Mouse (Mus musculus): Measurements from ENCODE around the gene Pptc7. TPM values are rescaled to one million over a fixed set of nuclear protein-coding genes. Genes with fewer than 3 reads are reported as not detected.
A peak's percentile ranks its signal among the peaks of the same experiment; 100 is the strongest.

Gene Pptc7
- polyA plus RNA-seq, 1 experiment from 2014 or later = 8.3 TPM

GRCm38 (mm10) chr5:122330269-122330668 is 46.1 kb downstream of the Pptc7 start:
- Histone ChIP-seq H3K36me3 (replicated peaks) (peaks cover 23% of the 10 kb centered on the region), H3K4me1 (no peaks in the 10 kb centered on the region), H3K27ac (no peak overlapping the region), H3K9me3 (no peaks in the 10 kb centered on the region), H3K27me3 (ENCODE audit: poor library complexity, severe bottlenecking) (no peaks in the 10 kb centered on the region), H3K4me3 (no peak overlapping the region)
- WGBS = 94% methylated on average over 4 of the region's 4 CpGs
- no peak for DNase-seq (ENCODE audit: extremely low spot score, low spot score)

- H3K27me3 ChIP-seq (ENCODE audit: poor library complexity, severe bottlenecking) = no peaks in the 10 kb centered on the region
- H3K4me3 ChIP-seq = no peak overlapping the region
- H3K4me1 ChIP-seq = no peaks in the 10 kb centered on the region
- no peaks in the 10 kb centered on the region for H3K9me3 ChIP-seq
- no peaks in the 10 kb centered on the region for H3K36me3 ChIP-seq (replicated peaks)
- no peak for DNase-seq (ENCODE audit: extremely low spot score, low spot score)
- WGBS = 76% methylated on average over 3 of the region's 3 CpGs
- no peak overlapping the region for H3K27ac ChIP-seq
These were observed 50.5 kb downstream of the Pptc7 start for GRCm38 (mm10) chr5:122334682-122335081.

- 90% methylated on average over 7 of the region's 7 CpGs for WGBS
These were observed 52.6 kb downstream of the Pptc7 start for GRCm38 (mm10) chr5:122336554-122337294.

GRCm38 (mm10) chr5:122342874-122343273 is 58.7 kb downstream of the Pptc7 start:
- 91% methylated on average over 1 of the region's 1 CpGs for WGBS
- H3K4me1 ChIP-seq = no peaks in the 10 kb centered on the region
- H3K9me3 ChIP-seq = no peaks in the 10 kb centered on the region; the same call in 1 of the 2 replicates
- DNase-seq (ENCODE audit: extremely low spot score, low spot score) = no peak
- H3K27ac ChIP-seq = no peak overlapping the region
- H3K4me3 ChIP-seq = no peak overlapping the region
- no peaks in the 10 kb centered on the region for H3K27me3 ChIP-seq (ENCODE audit: poor library complexity, severe bottlenecking)
- no peaks in the 10 kb centered on the region for H3K36me3 ChIP-seq (replicated peaks)

More at GRCm38 (mm10) chr5:122336554-122337294, 52.6 kb downstream of the Pptc7 start:
- Histone ChIP-seq H3K27ac (no peak overlapping the region), H3K9me3 (no peaks in the 10 kb centered on the region), H3K27me3 (ENCODE audit: poor library complexity, severe bottlenecking) (no peaks in the 10 kb centered on the region), H3K36me3 (replicated peaks) (no peaks in the 10 kb centered on the region), H3K4me1 (no peaks in the 10 kb centered on the region), H3K4me3 (no peak overlapping the region)
- no peak for DNase-seq (ENCODE audit: extremely low spot score, low spot score)

- Histone ChIP-seq H3K4me3 (no peak overlapping the region), H3K4me1 (no peaks in the 10 kb centered on the region), H3K36me3 (replicated peaks) (no peaks in the 10 kb centered on the region), H3K27ac (no peak overlapping the region), H3K9me3 (no peaks in the 10 kb centered on the region; the same call in 1 of the 2 replicates), H3K27me3 (ENCODE audit: poor library complexity, severe bottlenecking) (no peaks in the 10 kb centered on the region)
- WGBS = 63% methylated on average over 7 of the region's 7 CpGs
- DNase-seq (ENCODE audit: extremely low spot score, low spot score) = no peak
These were observed 59.6 kb downstream of the Pptc7 start for GRCm38 (mm10) chr5:122343768-122344167.

- Histone ChIP-seq H3K4me1 (no peaks in the 10 kb centered on the region), H3K4me3 (no peak overlapping the region), H3K27ac (no peak overlapping the region), H3K36me3 (replicated peaks) (no peaks in the 10 kb centered on the region), H3K27me3 (ENCODE audit: poor library complexity, severe bottlenecking) (no peaks in the 10 kb centered on the region), H3K9me3 (no peaks in the 10 kb centered on the region; the same call in 1 of the 2 replicates)
- peak; percentile 77 for DNase-seq (ENCODE audit: extremely low spot score, low spot score)
- WGBS = 11% methylated on average over 5 of the region's 5 CpGs
These were observed 60.1 kb downstream of the Pptc7 start for GRCm38 (mm10) chr5:122344260-122344659.

- DNase-seq (ENCODE audit: extremely low spot score, low spot score) = no peak
- WGBS = 75% methylated on average over 4 of the region's 4 CpGs
- H3K27me3 ChIP-seq (ENCODE audit: poor library complexity, severe bottlenecking) = no peaks in the 10 kb centered on the region
- no peaks in the 10 kb centered on the region for H3K36me3 ChIP-seq (replicated peaks)
- no peak overlapping the region for H3K4me3 ChIP-seq
- no peak overlapping the region for H3K27ac ChIP-seq
- H3K4me1 ChIP-seq = no peaks in the 10 kb centered on the region
- no peaks in the 10 kb centered on the region; the same call in 1 of the 2 replicates for H3K9me3 ChIP-seq
These were observed 61.6 kb downstream of the Pptc7 start for GRCm38 (mm10) chr5:122345777-122346176.

GRCm38 (mm10) chr5:122353807-122354491 is 69.8 kb downstream of the Pptc7 start, which contains the start of the genes Rad9b and Vps29:
Rad9b (minus strand) TSS chr5:122354233.
Vps29 (plus strand) TSS chr5:122354369.
- Histone ChIP-seq H3K27me3 (ENCODE audit: poor library complexity, severe bottlenecking) (no peaks in the 10 kb centered on the region), H3K4me1 (peaks cover 19% of the 10 kb centered on the region), H3K4me3 (peak within 1 kb of the TSS; percentile 94), H3K36me3 (replicated peaks) (peaks cover 17% of the 10 kb centered on the region), H3K9me3 (no peaks in the 10 kb centered on the region), H3K27ac (peak within 1 kb of the TSS; percentile 89)
- 3% methylated on average over 51 of the region's 51 CpGs for WGBS
- DNase-seq (ENCODE audit: extremely low spot score, low spot score) = peak; percentile 99

GRCm38 (mm10) chr5:122354492-122355067 is 70.4 kb downstream of the Pptc7 start:
- DNase-seq (ENCODE audit: extremely low spot score, low spot score) = no peak
- Histone ChIP-seq H3K4me1 (peaks cover 19% of the 10 kb centered on the region), H3K27me3 (ENCODE audit: poor library complexity, severe bottlenecking) (no peaks in the 10 kb centered on the region), H3K27ac (peak overlapping the region; percentile 89), H3K36me3 (replicated peaks) (peaks cover 24% of the 10 kb centered on the region), H3K4me3 (peak overlapping the region; percentile 94), H3K9me3 (no peaks in the 10 kb centered on the region)
- WGBS = 0% methylated on average over 57 of the region's 57 CpGs

- under 1% methylated on average over 43 of the region's 46 CpGs for WGBS
- peak within 1 kb of the TSS; percentile 95 for H3K27ac ChIP-seq
- H3K4me1 ChIP-seq = peaks cover 23% of the 10 kb centered on the region
- H3K27me3 ChIP-seq (ENCODE audit: poor library complexity, severe bottlenecking) = no peaks in the 10 kb centered on the region
- peaks cover 67% of the 10 kb centered on the region for H3K36me3 ChIP-seq (replicated peaks)
- H3K4me3 ChIP-seq = peak within 1 kb of the TSS; percentile 82
- no peak for DNase-seq (ENCODE audit: extremely low spot score, low spot score)
- H3K9me3 ChIP-seq = no peaks in the 10 kb centered on the region
These were observed 87.5 kb downstream of the Pptc7 start, which contains the start of gene Gpn3 for GRCm38 (mm10) chr5:122371591-122372191. Gpn3 (plus strand) TSS chr5:122371876.

- Histone ChIP-seq H3K4me3 (peak within 1 kb of the TSS; percentile 82), H3K27ac (peak within 1 kb of the TSS; percentile 95), H3K27me3 (ENCODE audit: poor library complexity, severe bottlenecking) (no peaks in the 10 kb centered on the region), H3K9me3 (no peaks in the 10 kb centered on the region), H3K4me1 (peaks cover 23% of the 10 kb centered on the region), H3K36me3 (replicated peaks) (peaks cover 67% of the 10 kb centered on the region)
- DNase-seq (ENCODE audit: extremely low spot score, low spot score) = peak; percentile 100
- under 1% methylated on average over 53 of the region's 53 CpGs for WGBS
These were observed 88.1 kb downstream of the Pptc7 start, which contains the start of gene Fam216a for GRCm38 (mm10) chr5:122372192-122372769. Fam216a (minus strand) TSS chr5:122372364.

- Histone ChIP-seq H3K27me3 (ENCODE audit: poor library complexity, severe bottlenecking) (no peaks in the 10 kb centered on the region), H3K4me3 (peak overlapping the region; percentile 82), H3K36me3 (replicated peaks) (peaks cover 65% of the 10 kb centered on the region), H3K27ac (peak overlapping the region; percentile 95), H3K4me1 (peaks cover 23% of the 10 kb centered on the region), H3K9me3 (no peaks in the 10 kb centered on the region)
- no peak for DNase-seq (ENCODE audit: extremely low spot score, low spot score)
- 5% methylated on average over 5 of the region's 5 CpGs for WGBS
These were observed 88.7 kb downstream of the Pptc7 start for GRCm38 (mm10) chr5:122372878-122373277.
